Mouse (Mus musculus) lung, postnatal 25 days (tissue): ENCODE measurements around the gene Mybpc1.

ENCODE experiments used
- DNase-seq: peaks from one replicate; pipeline ENCODE4 v3.0.0; 2022; ENCODE audit warnings: low spot score

Mybpc1 gene

GRCm38 (mm10) chr10:88604943-88605342 lies at the start of gene Mybpc1:
Gene Mybpc1 (minus strand): TSS chr10:88605152.
- DNase-seq: no peak

GRCm38 (mm10) chr10:88645448-88645847 lies 40.5 kb upstream of the Mybpc1 start:
- no peak for DNase-seq

- DNase-seq: no peak
These were observed 26.5 kb upstream of the Mybpc1 start for GRCm38 (mm10) chr10:88631330-88631953.

GRCm38 (mm10) chr10:88630663-88631329 lies 25.8 kb upstream of the Mybpc1 start:
- peak; percentile 8 for DNase-seq

GRCm38 (mm10) chr10:88627052-88627451 lies 22.1 kb upstream of the Mybpc1 start:
- no peak for DNase-seq

- DNase-seq: no peak
These were observed 21.2 kb upstream of the Mybpc1 start for GRCm38 (mm10) chr10:88626176-88626575.

GRCm38 (mm10) chr10:88624300-88624699 lies 19.3 kb upstream of the Mybpc1 start:
- DNase-seq: no peak

GRCm38 (mm10) chr10:88622624-88623023 lies 17.7 kb upstream of the Mybpc1 start:
- DNase-seq: peak; percentile 24

- DNase-seq: no peak
These were observed 15.9 kb upstream of the Mybpc1 start for GRCm38 (mm10) chr10:88620809-88621208.

GRCm38 (mm10) chr10:88613051-88613450 lies 8.1 kb upstream of the Mybpc1 start:
- no peak for DNase-seq

- DNase-seq: no peak
These were observed 1.7 kb upstream of the Mybpc1 start for GRCm38 (mm10) chr10:88606686-88607085.

- no peak for DNase-seq
These were observed 1.1 kb upstream of the Mybpc1 start for GRCm38 (mm10) chr10:88606065-88606464.

- no peak for DNase-seq
These were observed 1.2 kb downstream of the Mybpc1 start for GRCm38 (mm10) chr10:88603773-88604172.

- DNase-seq: no peak
These were observed 1.7 kb downstream of the Mybpc1 start for GRCm38 (mm10) chr10:88603256-88603655.

GRCm38 (mm10) chr10:88600591-88600990 lies 4.4 kb downstream of the Mybpc1 start:
- DNase-seq: no peak

GRCm38 (mm10) chr10:88592316-88592715 lies 12.6 kb downstream of the Mybpc1 start:
- no peak for DNase-seq

GRCm38 (mm10) chr10:88591042-88591441 lies 13.9 kb downstream of the Mybpc1 start:
- DNase-seq: peak; percentile 2

GRCm38 (mm10) chr10:88584469-88584868 lies 20.5 kb downstream of the Mybpc1 start:
- DNase-seq: no peak

GRCm38 (mm10) chr10:88580786-88581185 lies 24.2 kb downstream of the Mybpc1 start:
- no peak for DNase-seq

- no peak for DNase-seq
These were observed 26.3 kb downstream of the Mybpc1 start for GRCm38 (mm10) chr10:88578651-88579050.

GRCm38 (mm10) chr10:88574115-88574635 lies 30.8 kb downstream of the Mybpc1 start:
- DNase-seq: no peak

GRCm38 (mm10) chr10:88572123-88572522 lies 32.8 kb downstream of the Mybpc1 start:
- no peak for DNase-seq

- no peak for DNase-seq
These were observed 47.9 kb downstream of the Mybpc1 start for GRCm38 (mm10) chr10:88557046-88557445.

GRCm38 (mm10) chr10:88552738-88553137 lies 52.2 kb downstream of the Mybpc1 start:
- DNase-seq: no peak
